Mouse (Mus musculus) G1E (cell line): ENCODE data around the gene Rbm12b1.

Experiments used
- CTCF ChIP-seq: IDR thresholded peaks from 2 replicates; pipeline ENCODE4 v1.5.1; 2012; ENCODE audit warnings: low read depth, low read length, inconsistent platforms, mixed read lengths
- GATA1 ChIP-seq: IDR thresholded peaks from 2 replicates; pipeline ENCODE4 v1.6.1; 2012; ENCODE audit warnings: borderline replicate concordance, low read length, inconsistent platforms, mixed read lengths
- GATA2 ChIP-seq: IDR thresholded peaks from 2 replicates; pipeline ENCODE4 v1.6.1; 2012; ENCODE audit warnings: low read depth, low read length, inconsistent platforms, borderline replicate concordance
- POLR2AphosphoS5 ChIP-seq: IDR thresholded peaks from 2 replicates; pipeline ENCODE4 v1.6.1; 2012; ENCODE audit warnings: low read depth, low read length, inconsistent platforms; ENCODE audit not compliant: insufficient replicate concordance
- TAL1 ChIP-seq: conservative IDR thresholded peaks from 2 replicates; pipeline ENCODE4 v1.6.1; 2012; ENCODE audit warnings: low read depth, low read length, inconsistent platforms, mixed read lengths

DNA sequence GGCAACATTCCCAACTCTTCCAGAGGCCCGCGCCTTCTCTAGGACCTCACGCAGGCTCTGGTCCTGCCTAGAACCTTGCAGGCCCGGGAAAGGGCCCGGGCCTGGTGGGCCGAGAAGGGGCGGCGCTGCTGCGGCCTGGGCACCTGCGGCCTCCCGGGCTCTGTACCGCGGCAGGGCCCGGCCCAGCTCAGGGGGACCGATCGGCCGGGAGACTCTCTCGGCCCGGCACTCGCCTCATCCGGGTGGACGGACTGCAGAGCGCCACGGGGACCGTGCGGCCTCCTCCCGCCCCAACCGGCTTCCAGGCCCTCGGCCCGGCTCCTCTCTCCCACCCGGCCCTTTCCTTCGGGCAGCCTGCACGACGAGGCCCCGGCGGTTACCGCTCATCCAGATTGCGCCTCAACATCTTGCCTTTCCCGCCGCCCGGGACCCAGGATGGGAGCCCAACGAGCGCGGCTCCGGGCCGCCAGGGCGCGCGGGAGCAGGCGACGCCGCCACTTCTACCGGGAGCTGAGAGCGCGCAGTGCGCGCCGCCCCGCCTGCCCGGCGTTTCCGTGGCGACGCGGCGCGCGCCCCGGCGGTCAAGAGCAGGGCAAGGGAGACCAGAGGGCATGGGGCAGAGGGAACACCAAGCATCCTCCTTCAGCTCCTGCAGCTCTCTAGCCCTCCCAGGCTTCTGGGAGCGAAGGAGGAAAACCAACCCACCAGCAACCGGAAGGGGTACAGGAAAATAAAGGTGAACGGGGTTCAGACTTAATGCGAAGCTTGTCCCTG lies 31.4 kb downstream of the Rbm12b1 start, which contains the start of gene Fam92a:
- TF ChIP-seq CTCF (no peak), POLR2AphosphoS5 (no peak), TAL1 (no peak), GATA1 (no peak), GATA2 (no peak)
